Mouse (Mus musculus) embryo, embryonic 10 days (tissue): ENCODE measurements at regions not wholly inside any gene's neighbourhood (a gene's known extent, or its start where the extent isn't known, plus 50 kb on each side); places are given as distances from the start of the nearest gene placed in this dataset.
A peak's percentile ranks its signal among the peaks of the same experiment; 100 is the strongest.

Source experiments
- DNase-seq: peaks from one replicate; pipeline ENCODE4 v3.0.0-alpha.2; 2015; ENCODE audit warnings: low spot score

- DNase-seq = no peak
Measured at GRCm38 (mm10) chr4:30776816-30777442, 1187.0 kb upstream of the Map3k7 start.

- no peak for DNase-seq
Measured at GRCm38 (mm10) chr4:30781649-30782048, 1182.2 kb upstream of the Map3k7 start.

GRCm38 (mm10) chr4:30789976-30790657, 1173.8 kb upstream of the Map3k7 start:
- DNase-seq = peak; percentile 9

- no peak for DNase-seq
Measured at GRCm38 (mm10) chr4:30809798-30810197, 1154.1 kb upstream of the Map3k7 start.

- DNase-seq = no peak
Measured at GRCm38 (mm10) chr4:30855361-30856056, 1108.4 kb upstream of the Map3k7 start.

GRCm38 (mm10) chr4:30904966-30905365, 1058.9 kb upstream of the Map3k7 start:
- DNase-seq = no peak

- DNase-seq = no peak
Measured at GRCm38 (mm10) chr4:30922944-30923343, 1041.0 kb upstream of the Map3k7 start.

- DNase-seq = no peak
Measured at GRCm38 (mm10) chr4:30932358-30932757, 1031.5 kb upstream of the Map3k7 start.

- DNase-seq = no peak
Measured at GRCm38 (mm10) chr4:30933030-30933987, 1030.6 kb upstream of the Map3k7 start.

- no peak for DNase-seq
Measured at GRCm38 (mm10) chr4:30983611-30984010, 980.3 kb upstream of the Map3k7 start.

- no peak for DNase-seq
Measured at GRCm38 (mm10) chr4:31012006-31012405, 951.9 kb upstream of the Map3k7 start.

GRCm38 (mm10) chr4:31052077-31052677, 911.7 kb upstream of the Map3k7 start:
- DNase-seq = no peak

- no peak for DNase-seq
Measured at GRCm38 (mm10) chr4:31076236-31076635, 887.7 kb upstream of the Map3k7 start.

- no peak for DNase-seq
Measured at GRCm38 (mm10) chr4:31121586-31121985, 842.3 kb upstream of the Map3k7 start.

- no peak for DNase-seq
Measured at GRCm38 (mm10) chr4:31143166-31143565, 820.7 kb upstream of the Map3k7 start.

- DNase-seq = no peak
Measured at GRCm38 (mm10) chr4:31167431-31167830, 796.5 kb upstream of the Map3k7 start.

- no peak for DNase-seq
Measured at GRCm38 (mm10) chr4:31168357-31168756, 795.5 kb upstream of the Map3k7 start.

- peak; percentile 27 for DNase-seq
Measured at GRCm38 (mm10) chr4:31171190-31171589, 792.7 kb upstream of the Map3k7 start.

- no peak for DNase-seq
Measured at GRCm38 (mm10) chr4:31197852-31198251, 766.0 kb upstream of the Map3k7 start.

- DNase-seq = no peak
Measured at GRCm38 (mm10) chr4:31203286-31203685, 760.6 kb upstream of the Map3k7 start.

- no peak for DNase-seq
Measured at GRCm38 (mm10) chr4:31205332-31205970, 758.4 kb upstream of the Map3k7 start.
